Mouse (Mus musculus): Measurements from ENCODE around the gene Tcp11. TPM values are rescaled to one million over a fixed set of nuclear protein-coding genes. Genes with fewer than 3 reads are reported as not detected.
A peak's percentile ranks its signal among the peaks of the same experiment; 100 is the strongest.

The Tcp11 gene
- polyA plus RNA-seq, 1 experiment from 2014 or later, result 1.9 TPM

DNA sequence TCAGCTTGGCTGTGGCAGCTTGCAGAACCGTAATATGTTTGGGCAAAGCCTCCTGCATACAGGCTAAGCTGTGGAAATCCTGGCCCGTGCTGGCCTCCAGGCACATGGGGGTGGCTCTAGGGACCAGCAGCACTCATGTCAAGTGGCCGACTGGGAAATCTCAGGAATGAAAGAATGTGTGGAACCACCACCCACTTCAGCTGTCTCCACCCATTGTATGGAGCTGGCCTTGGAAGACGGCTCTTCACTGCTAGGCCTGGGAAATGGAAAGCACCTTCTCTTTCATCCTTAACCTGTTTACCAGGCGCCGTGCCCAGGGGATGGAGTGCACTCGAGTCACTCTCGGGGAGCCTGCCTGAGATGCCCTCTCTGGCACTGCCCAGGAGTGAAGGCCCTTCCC lies 45.5 kb downstream of the Tcp11 start:
- H3K27me3 ChIP-seq, result no peaks in the 10 kb centered on the region
- 78% methylated on average over 8 of the region's 8 CpGs for WGBS
- H3K36me3 ChIP-seq, result peaks cover 27% of the 10 kb centered on the region
- no peak overlapping the region for H3K9ac ChIP-seq
- H3K4me2 ChIP-seq (replicated peaks), result no peak overlapping the region
- no peak overlapping the region for H3K4me3 ChIP-seq
- H3K9me3 ChIP-seq, result no peaks in the 10 kb centered on the region
- H3K27ac ChIP-seq, result no peak overlapping the region
- H3K4me1 ChIP-seq, result peaks cover 26% of the 10 kb centered on the region
- ATAC-seq (ENCODE audit: low FRiP score, low read depth), result no peak

DNA sequence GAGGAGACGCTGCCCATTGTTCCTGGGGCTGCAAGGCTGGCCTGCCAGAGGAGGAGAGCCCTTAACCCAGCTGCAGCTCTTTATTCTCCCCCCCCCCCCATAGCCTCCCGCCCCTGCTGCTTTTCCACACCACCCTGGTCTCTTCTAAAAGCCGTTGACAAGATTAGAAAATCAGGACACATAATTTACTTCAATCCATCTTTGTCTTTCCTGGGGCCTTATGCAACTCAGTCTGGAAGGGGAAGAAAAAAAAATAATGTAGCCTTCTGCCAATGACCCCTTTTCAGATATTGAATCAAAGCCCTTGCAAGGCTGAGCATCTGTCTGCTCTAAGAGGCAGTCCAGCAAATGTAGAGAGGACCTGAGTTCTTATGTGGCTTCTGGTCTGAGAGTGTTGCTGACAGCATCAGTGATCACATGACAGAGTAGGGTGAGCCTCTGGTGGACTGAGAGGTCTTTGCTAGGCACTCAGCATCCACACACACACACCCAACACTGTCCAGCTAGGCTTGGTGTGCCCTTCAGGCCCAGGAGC lies 47.3 kb downstream of the Tcp11 start:
- 68% methylated on average over 3 of the region's 3 CpGs for WGBS
- Histone ChIP-seq H3K27ac (no peak overlapping the region), H3K9me3 (no peaks in the 10 kb centered on the region), H3K4me3 (no peak overlapping the region), H3K36me3 (peaks cover 12% of the 10 kb centered on the region), H3K9ac (no peak overlapping the region), H3K4me2 (replicated peaks) (no peak overlapping the region), H3K4me1 (peaks cover 44% of the 10 kb centered on the region), H3K27me3 (no peaks in the 10 kb centered on the region)
- ATAC-seq (ENCODE audit: low FRiP score, low read depth), result no peak

DNA sequence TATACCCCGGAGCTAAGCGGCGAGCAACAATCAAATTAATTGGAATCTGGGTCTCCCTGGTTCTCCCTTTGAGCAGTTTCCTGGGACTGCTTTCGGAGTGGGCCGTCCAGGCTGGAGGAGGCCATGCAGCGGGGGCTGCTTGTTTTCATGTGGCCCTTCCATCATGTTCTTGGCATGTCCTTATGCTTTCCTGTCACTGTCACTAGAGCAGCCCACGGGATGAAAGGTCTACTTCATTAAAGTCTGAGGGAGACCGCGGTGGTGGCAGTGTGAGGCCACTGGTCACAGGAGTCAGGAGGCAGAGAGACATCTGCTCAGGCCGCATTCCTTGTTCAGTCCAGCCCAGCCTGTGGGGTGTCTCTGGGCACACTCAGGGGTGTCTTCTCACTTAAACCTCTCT lies 48.2 kb downstream of the Tcp11 start:
- no peak for ATAC-seq (ENCODE audit: low FRiP score, low read depth)
- Histone ChIP-seq H3K27me3 (no peaks in the 10 kb centered on the region), H3K27ac (no peak overlapping the region), H3K4me1 (peaks cover 45% of the 10 kb centered on the region), H3K9ac (0 out of 2 replicates have a peak overlapping the region, but pooled peaks have one; percentile 14), H3K9me3 (no peaks in the 10 kb centered on the region), H3K36me3 (peaks cover 15% of the 10 kb centered on the region), H3K4me3 (no peak overlapping the region), H3K4me2 (replicated peaks) (no peak overlapping the region)
- 64% methylated on average over 10 of the region's 10 CpGs for WGBS

DNA sequence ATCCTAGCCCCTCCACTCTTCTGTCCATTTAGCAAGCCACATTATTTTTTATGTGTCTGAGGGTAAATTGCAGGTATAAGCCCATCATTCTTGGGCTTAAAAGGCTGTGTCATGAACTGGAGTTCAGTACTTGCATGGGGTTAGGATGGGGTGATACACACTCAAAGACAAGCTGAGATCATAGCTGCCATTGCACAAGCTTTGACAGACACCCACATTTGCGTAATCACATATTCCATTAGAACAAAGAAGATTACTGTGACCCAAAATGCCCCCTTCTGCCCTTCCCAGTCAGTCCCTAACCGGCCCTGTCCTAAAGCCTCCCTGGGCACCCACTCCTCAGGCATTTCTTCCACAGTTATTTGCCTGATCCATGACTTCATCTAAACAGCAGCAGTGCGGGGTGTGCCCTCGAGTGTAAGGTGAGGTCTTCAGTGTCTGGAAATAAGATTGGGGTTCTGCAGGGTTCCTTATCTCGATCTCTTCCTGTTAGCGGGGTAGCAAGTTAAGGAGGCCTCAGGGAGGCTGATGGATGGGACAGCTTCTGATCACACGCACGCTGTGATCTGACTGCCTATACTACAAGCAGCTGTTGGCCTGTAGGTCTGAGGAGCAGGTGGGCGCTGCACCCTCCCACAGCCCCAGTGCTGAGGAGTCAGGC lies 49.0 kb downstream of the Tcp11 start:
- H3K9ac ChIP-seq, result no peak overlapping the region
- no peak overlapping the region for H3K4me2 ChIP-seq (replicated peaks)
- no peak overlapping the region for H3K27ac ChIP-seq
- no peak overlapping the region for H3K4me3 ChIP-seq
- peaks cover 17% of the 10 kb centered on the region for H3K36me3 ChIP-seq
- H3K4me1 ChIP-seq, result peaks cover 46% of the 10 kb centered on the region
- WGBS, result 67% methylated on average over 9 of the region's 9 CpGs
- no peaks in the 10 kb centered on the region for H3K27me3 ChIP-seq
- no peak for ATAC-seq (ENCODE audit: low FRiP score, low read depth)
- no peaks in the 10 kb centered on the region for H3K9me3 ChIP-seq

DNA sequence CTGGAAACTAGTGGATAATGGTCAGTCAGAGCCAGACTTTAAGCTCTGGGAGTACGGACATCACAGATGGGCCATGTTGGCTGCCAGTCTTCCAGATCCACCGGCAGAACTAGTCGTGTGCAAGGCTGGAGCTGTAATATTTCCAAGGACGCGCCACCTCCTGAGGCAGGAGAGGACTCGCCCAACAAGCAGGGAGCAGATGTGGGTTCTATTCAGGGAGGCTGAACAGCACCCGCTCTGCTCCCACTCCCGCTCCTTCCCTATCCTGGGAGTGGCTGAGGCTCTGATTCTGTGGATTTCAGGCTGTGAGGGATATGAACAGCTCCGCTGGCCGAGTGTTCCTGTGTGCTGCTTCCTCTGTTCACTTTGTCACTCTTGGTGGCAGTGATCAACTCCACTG lies 50.0 kb downstream of the Tcp11 start:
- 83% methylated on average over 10 of the region's 10 CpGs for WGBS
- Histone ChIP-seq H3K36me3 (peaks cover 10% of the 10 kb centered on the region), H3K9me3 (no peaks in the 10 kb centered on the region), H3K4me3 (no peak overlapping the region), H3K9ac (0 out of 2 replicates have a peak overlapping the region, but pooled peaks have one; percentile 20), H3K27ac (0 out of 2 replicates have a peak overlapping the region, but pooled peaks have one; percentile 23), H3K27me3 (no peaks in the 10 kb centered on the region), H3K4me2 (replicated peaks) (no peak overlapping the region), H3K4me1 (peaks cover 55% of the 10 kb centered on the region)
- ATAC-seq (ENCODE audit: low FRiP score, low read depth), result no peak

DNA sequence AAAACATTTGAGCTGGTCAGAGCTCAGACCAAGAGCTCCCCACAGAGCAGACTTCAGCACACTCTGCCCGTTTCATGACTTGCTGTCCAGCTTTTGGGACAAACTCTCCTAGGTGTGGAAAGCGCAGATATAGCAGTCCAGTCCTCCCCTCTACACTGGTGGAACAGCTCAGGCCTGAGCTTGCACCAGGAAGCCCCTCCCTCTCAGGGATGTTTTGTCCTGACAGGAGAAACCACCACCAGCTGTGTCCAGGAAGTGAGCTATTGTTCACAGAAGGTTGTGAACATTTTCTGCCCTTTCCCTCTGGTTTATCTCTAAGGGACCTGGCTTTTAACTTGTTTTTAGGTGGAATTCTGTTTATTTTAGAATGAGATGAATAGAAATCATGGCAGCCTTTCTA lies 51.1 kb downstream of the Tcp11 start:
- 0 out of 2 replicates have a peak overlapping the region, but pooled peaks have one; percentile 23 for H3K27ac ChIP-seq
- WGBS, result 57% methylated on average over 2 of the region's 2 CpGs

DNA sequence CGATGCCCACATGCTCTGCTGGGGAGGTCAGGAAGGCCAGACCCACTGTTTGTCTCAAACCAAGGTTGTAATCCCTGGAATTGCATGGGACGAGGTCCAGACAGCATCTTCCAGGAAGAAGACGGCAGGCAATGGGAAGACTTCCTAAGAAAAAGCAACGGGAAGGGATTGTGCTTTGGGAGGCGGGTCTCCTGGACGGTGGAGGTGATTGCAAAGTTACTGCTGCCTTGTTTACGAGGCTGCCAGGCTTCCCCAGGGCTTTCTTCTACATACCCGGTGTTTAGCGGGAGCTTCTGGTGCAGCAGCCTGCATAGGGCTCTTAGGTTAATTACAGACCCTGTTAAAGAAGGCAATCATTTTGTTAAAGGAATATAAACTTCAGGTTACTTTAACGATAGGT lies 52.2 kb downstream of the Tcp11 start:
- H3K4me1 ChIP-seq, result peaks cover 77% of the 10 kb centered on the region

More for the DNA sequence above, 51.1 kb downstream of the Tcp11 start:
- H3K27me3 ChIP-seq, result no peaks in the 10 kb centered on the region
- ATAC-seq (ENCODE audit: low FRiP score, low read depth), result no peak
- peaks cover 67% of the 10 kb centered on the region for H3K4me1 ChIP-seq
- H3K36me3 ChIP-seq, result peaks cover 10% of the 10 kb centered on the region
- no peak overlapping the region for H3K9ac ChIP-seq
- H3K4me3 ChIP-seq, result no peak overlapping the region
- H3K4me2 ChIP-seq (replicated peaks), result no peak overlapping the region
- no peaks in the 10 kb centered on the region for H3K9me3 ChIP-seq

DNA sequence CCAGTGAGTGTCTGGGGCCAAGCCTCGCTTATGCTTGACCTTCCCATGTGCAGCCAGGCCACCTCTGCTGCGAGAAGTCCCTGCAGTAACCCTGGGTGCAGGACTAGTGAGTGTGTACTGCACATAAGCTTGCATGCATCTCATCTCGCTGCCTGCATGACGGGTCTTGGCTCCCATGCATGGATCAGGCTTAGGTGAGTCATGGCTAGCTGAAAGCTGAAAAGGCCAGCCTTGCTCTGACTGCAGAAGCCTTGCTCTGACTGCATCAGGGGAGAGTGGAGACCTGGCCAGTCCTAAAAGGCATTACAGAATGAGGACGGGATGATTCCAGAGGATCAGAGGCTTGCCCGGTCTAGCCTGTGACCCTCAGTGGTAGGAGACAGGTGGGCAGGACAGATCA lies 53.2 kb downstream of the Tcp11 start:
- H3K27ac ChIP-seq, result peak overlapping the region; percentile 3; the same call in 1 of the 2 replicates
- no peak for ATAC-seq (ENCODE audit: low FRiP score, low read depth)
- H3K9ac ChIP-seq, result no peak overlapping the region
- H3K27me3 ChIP-seq, result no peaks in the 10 kb centered on the region
- H3K4me2 ChIP-seq (replicated peaks), result no peak overlapping the region
- H3K4me1 ChIP-seq, result peaks cover 82% of the 10 kb centered on the region
- peaks cover 10% of the 10 kb centered on the region for H3K36me3 ChIP-seq
- no peaks in the 10 kb centered on the region for H3K9me3 ChIP-seq
- H3K4me3 ChIP-seq, result no peak overlapping the region
- WGBS, result 92% methylated on average over 6 of the region's 6 CpGs

More for the DNA sequence above, 52.2 kb downstream of the Tcp11 start:
- H3K27ac ChIP-seq, result no peak overlapping the region; the same call in 1 of the 2 replicates
- no peak overlapping the region for H3K4me3 ChIP-seq
- WGBS, result 23% methylated on average over 10 of the region's 10 CpGs
- no peaks in the 10 kb centered on the region for H3K9me3 ChIP-seq
- no peak for ATAC-seq (ENCODE audit: low FRiP score, low read depth)
- no peaks in the 10 kb centered on the region for H3K27me3 ChIP-seq
- no peak overlapping the region for H3K4me2 ChIP-seq (replicated peaks)
- H3K36me3 ChIP-seq, result peaks cover 10% of the 10 kb centered on the region
- no peak overlapping the region for H3K9ac ChIP-seq

DNA sequence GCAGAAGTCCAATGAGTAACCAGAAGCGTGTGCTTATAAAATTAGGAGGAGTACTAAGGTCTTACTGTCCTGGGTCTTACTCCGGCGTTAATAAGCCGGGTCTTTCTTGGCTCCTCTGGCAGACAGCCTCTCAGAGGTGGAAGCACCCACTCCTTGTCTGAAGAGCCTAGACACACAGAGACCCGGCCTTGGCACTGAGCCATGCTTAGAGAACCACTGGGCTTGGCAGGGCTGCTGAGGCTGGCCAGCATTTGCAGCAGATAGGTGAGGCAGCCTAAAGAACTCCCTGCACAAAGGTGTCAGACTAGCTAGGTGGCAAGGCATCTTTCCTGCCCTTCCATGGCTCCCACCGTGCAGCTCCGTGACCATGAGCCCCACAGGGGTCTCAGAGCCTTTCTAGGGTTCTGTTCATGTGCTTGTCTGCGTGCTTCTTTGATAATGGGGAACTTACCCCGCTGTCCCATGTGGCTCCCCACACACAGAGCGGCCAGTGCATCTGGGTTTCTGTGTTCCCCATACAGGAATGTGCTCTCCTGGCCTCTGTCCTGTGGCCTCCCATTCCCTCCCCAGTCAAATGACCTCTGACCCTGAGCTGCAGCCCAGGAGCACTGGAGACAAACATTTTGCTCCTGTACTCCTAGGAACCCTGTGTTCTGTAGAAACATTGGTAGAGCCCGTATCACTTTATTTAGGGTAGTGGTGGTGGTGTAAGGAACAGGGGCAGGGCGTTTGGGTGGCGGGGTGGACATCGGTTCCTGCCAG lies 54.1 kb downstream of the Tcp11 start:
- H3K27ac ChIP-seq, result peak overlapping the region; percentile 89
- no peaks in the 10 kb centered on the region for H3K9me3 ChIP-seq
- peaks cover 10% of the 10 kb centered on the region for H3K36me3 ChIP-seq
- H3K4me2 ChIP-seq (replicated peaks), result peak overlapping the region; percentile 21; the same call in 1 of the 2 replicates
- 63% methylated on average over 14 of the region's 14 CpGs for WGBS
- H3K4me3 ChIP-seq, result no peak overlapping the region
- no peaks in the 10 kb centered on the region for H3K27me3 ChIP-seq
- H3K9ac ChIP-seq, result peak overlapping the region; percentile 35; the same call in 1 of the 2 replicates
- H3K4me1 ChIP-seq, result peaks cover 80% of the 10 kb centered on the region
- ATAC-seq (ENCODE audit: low FRiP score, low read depth), result no peak

DNA sequence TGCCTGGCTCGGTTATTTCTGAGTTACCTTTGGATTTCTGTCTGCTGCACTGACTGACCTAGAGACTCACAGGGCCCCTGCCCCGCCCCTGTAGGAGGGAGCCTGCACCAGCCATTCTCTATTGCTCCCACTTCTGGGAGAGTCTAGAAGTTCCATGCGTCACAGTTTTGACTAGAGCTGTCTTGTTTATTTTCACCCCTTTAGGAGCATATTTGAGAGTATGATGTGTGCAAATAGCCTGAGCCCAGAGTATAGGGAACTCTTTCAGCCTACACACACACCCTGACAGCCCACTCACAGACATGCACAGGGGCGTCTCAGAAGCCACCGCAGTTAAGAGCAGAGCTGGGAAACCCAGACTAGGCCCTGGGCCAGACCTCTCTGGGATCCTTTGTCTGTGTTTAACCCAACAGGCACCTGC lies 54.9 kb downstream of the Tcp11 start:
- Histone ChIP-seq H3K36me3 (peaks cover 7% of the 10 kb centered on the region), H3K27me3 (no peaks in the 10 kb centered on the region), H3K4me2 (replicated peaks) (no peak overlapping the region), H3K4me1 (peaks cover 82% of the 10 kb centered on the region), H3K27ac (peak overlapping the region; percentile 89), H3K9ac (no peak overlapping the region; the same call in 1 of the 2 replicates), H3K9me3 (no peaks in the 10 kb centered on the region), H3K4me3 (no peak overlapping the region)
- 47% methylated on average over 5 of the region's 5 CpGs for WGBS
- peak; percentile 68 for ATAC-seq (ENCODE audit: low FRiP score, low read depth)

DNA sequence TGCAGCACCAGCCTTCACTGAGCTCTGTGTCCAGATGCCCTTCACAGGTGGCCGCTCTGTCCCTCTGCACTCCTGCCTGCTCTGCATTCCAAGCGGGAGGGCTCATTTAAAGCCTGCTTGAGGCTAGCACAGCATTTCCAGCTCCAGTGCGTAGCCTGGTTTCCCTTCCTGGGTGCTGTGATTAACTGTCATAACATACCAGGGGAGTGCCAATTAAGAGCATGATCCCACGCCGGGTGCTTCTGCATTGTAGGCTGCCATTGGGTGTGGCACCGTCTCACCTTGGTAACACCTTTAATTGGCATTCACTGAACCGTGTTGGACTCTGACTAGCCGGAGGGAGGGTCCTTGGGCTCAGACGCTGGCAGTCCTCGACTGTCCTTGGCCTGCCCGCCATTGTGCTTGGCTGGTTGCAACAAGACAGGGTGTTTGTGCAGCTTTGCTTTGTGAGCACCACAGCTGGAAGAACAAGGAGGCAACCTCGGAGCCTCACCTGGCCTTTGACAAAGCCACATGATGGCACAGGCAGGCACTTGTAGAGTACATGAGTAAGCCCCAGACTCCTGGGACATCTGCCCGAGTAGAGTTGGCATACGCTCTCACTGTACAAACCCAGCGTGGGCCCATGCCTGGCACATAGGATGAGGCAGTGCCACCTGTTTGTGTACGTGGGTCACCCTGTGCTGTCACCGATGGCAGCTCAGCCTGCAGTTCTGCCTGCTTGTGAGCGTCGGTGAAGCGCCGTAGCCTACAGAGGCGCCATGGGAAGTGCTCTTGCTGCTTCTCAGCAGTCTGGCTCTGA lies 57.4 kb downstream of the Tcp11 start:
- WGBS, result 79% methylated on average over 22 of the region's 22 CpGs
- Histone ChIP-seq H3K9ac (no peak overlapping the region), H3K27ac (peak overlapping the region; percentile 44; the same call in 1 of the 2 replicates), H3K9me3 (no peaks in the 10 kb centered on the region), H3K36me3 (peaks cover 12% of the 10 kb centered on the region; the same call in 1 of the 2 replicates), H3K4me1 (peaks cover 69% of the 10 kb centered on the region), H3K27me3 (no peaks in the 10 kb centered on the region), H3K4me2 (replicated peaks) (no peak overlapping the region), H3K4me3 (no peak overlapping the region)
- no peak for ATAC-seq (ENCODE audit: low FRiP score, low read depth)

All from limb, embryonic 13.5 days (tissue).